Mouse (Mus musculus): Measurements from ENCODE around the gene Eef1akmt3. TPM values are rescaled to one million over a fixed set of nuclear protein-coding genes. Genes with fewer than 3 reads are reported as not detected.

Eef1akmt3 gene
- polyA plus RNA-seq (2016; fragmentation: Nextera tagmentation; extraction: Ambion mirVana), result 0.18 and 0.23 TPM in 2 replicates

- H3K9me3 ChIP-seq, result no peaks in the 10 kb centered on the region
- no peak for DNase-seq (ENCODE audit: low spot score)
- 0% methylated on average over 28 of the region's 28 CpGs for WGBS
- H3K27me3 ChIP-seq (ENCODE audit: insufficient read depth, poor library complexity, severe bottlenecking), result peaks cover 32% of the 10 kb centered on the region
- H3K4me3 ChIP-seq, result peak within 1 kb of the TSS; percentile 98
- H3K27ac ChIP-seq, result peak within 1 kb of the TSS; percentile 97
- peaks cover 28% of the 10 kb centered on the region for H3K36me3 ChIP-seq
- H3K4me1 ChIP-seq, result peaks cover 25% of the 10 kb centered on the region
Observed at GRCm38 (mm10) chr10:127041274-127041766, at the start of gene Eef1akmt3, which contains the start of gene Mettl1. Eef1akmt3 (minus strand) TSS chr10:127041513. Mettl1 (plus strand) TSS chr10:127041414.

GRCm38 (mm10) chr10:127090560-127091411 lies 49.5 kb upstream of the Eef1akmt3 start:
- WGBS, result 9% methylated on average over 57 of the region's 57 CpGs
- peak overlapping the region; percentile 39 for H3K4me3 ChIP-seq
- H3K9me3 ChIP-seq, result no peaks in the 10 kb centered on the region
- H3K4me1 ChIP-seq, result peaks cover 30% of the 10 kb centered on the region
- no peak for DNase-seq (ENCODE audit: low spot score)
- peaks cover 76% of the 10 kb centered on the region for H3K27me3 ChIP-seq (ENCODE audit: insufficient read depth, poor library complexity, severe bottlenecking)
- H3K36me3 ChIP-seq, result peaks cover 3% of the 10 kb centered on the region
- H3K27ac ChIP-seq, result no peak overlapping the region

- Histone ChIP-seq H3K9me3 (no peaks in the 10 kb centered on the region), H3K4me1 (peaks cover 27% of the 10 kb centered on the region), H3K36me3 (no peaks in the 10 kb centered on the region), H3K4me3 (no peak overlapping the region), H3K27ac (no peak overlapping the region), H3K27me3 (ENCODE audit: insufficient read depth, poor library complexity, severe bottlenecking) (peaks cover 81% of the 10 kb centered on the region)
- DNase-seq (ENCODE audit: low spot score), result no peak
- WGBS, result 61% methylated on average over 6 of the region's 6 CpGs
Observed at GRCm38 (mm10) chr10:127085633-127086032, 44.3 kb upstream of the Eef1akmt3 start.

- Histone ChIP-seq H3K9me3 (no peaks in the 10 kb centered on the region), H3K4me1 (peaks cover 32% of the 10 kb centered on the region), H3K36me3 (no peaks in the 10 kb centered on the region), H3K27me3 (ENCODE audit: insufficient read depth, poor library complexity, severe bottlenecking) (peaks cover 81% of the 10 kb centered on the region), H3K27ac (no peak overlapping the region), H3K4me3 (no peak overlapping the region)
- DNase-seq (ENCODE audit: low spot score), result no peak
- WGBS, result 76% methylated on average over 9 of the region's 9 CpGs
Observed at GRCm38 (mm10) chr10:127085052-127085451, 43.7 kb upstream of the Eef1akmt3 start.

GRCm38 (mm10) chr10:127083915-127084306 lies 42.6 kb upstream of the Eef1akmt3 start:
- no peak for DNase-seq (ENCODE audit: low spot score)
- Histone ChIP-seq H3K27ac (0 out of 2 replicates have a peak overlapping the region, but pooled peaks have one; percentile 23), H3K4me3 (no peak overlapping the region), H3K27me3 (ENCODE audit: insufficient read depth, poor library complexity, severe bottlenecking) (peaks cover 81% of the 10 kb centered on the region), H3K36me3 (no peaks in the 10 kb centered on the region), H3K4me1 (peaks cover 43% of the 10 kb centered on the region), H3K9me3 (no peaks in the 10 kb centered on the region)
- WGBS, result 50% methylated on average over 5 of the region's 5 CpGs

- no peak overlapping the region for H3K4me3 ChIP-seq
- H3K9me3 ChIP-seq, result no peaks in the 10 kb centered on the region
- whole genome bisulfite sequencing, result 26% methylated on average over 8 of the region's 8 CpGs
- H3K36me3 ChIP-seq, result no peaks in the 10 kb centered on the region
- H3K27ac ChIP-seq, result 0 out of 2 replicates have a peak overlapping the region, but pooled peaks have one; percentile 23
- H3K27me3 ChIP-seq (ENCODE audit: insufficient read depth, poor library complexity, severe bottlenecking), result peaks cover 81% of the 10 kb centered on the region
- peaks cover 48% of the 10 kb centered on the region for H3K4me1 ChIP-seq
- DNase-seq (ENCODE audit: low spot score), result no peak
Observed at GRCm38 (mm10) chr10:127083292-127083914, 42.1 kb upstream of the Eef1akmt3 start.

- 24% methylated on average over 8 of the region's 8 CpGs for WGBS
- DNase-seq (ENCODE audit: low spot score), result no peak
- H3K27me3 ChIP-seq (ENCODE audit: insufficient read depth, poor library complexity, severe bottlenecking), result peaks cover 82% of the 10 kb centered on the region
Observed at GRCm38 (mm10) chr10:127081996-127082620, 40.8 kb upstream of the Eef1akmt3 start.

GRCm38 (mm10) chr10:127080901-127081780 lies 39.8 kb upstream of the Eef1akmt3 start:
- Histone ChIP-seq H3K4me1 (peaks cover 51% of the 10 kb centered on the region), H3K27ac (no peak overlapping the region), H3K4me3 (peak overlapping the region; percentile 59), H3K9me3 (no peaks in the 10 kb centered on the region), H3K36me3 (no peaks in the 10 kb centered on the region), H3K27me3 (ENCODE audit: insufficient read depth, poor library complexity, severe bottlenecking) (peaks cover 87% of the 10 kb centered on the region)
- WGBS, result 3% methylated on average over 48 of the region's 48 CpGs
- DNase-seq (ENCODE audit: low spot score), result no peak

More at GRCm38 (mm10) chr10:127081996-127082620, 40.8 kb upstream of the Eef1akmt3 start:
- Histone ChIP-seq H3K4me1 (peaks cover 51% of the 10 kb centered on the region), H3K27ac (no peak overlapping the region), H3K4me3 (peak overlapping the region; percentile 59; the same call in 1 of the 2 replicates), H3K9me3 (no peaks in the 10 kb centered on the region), H3K36me3 (no peaks in the 10 kb centered on the region)

- Histone ChIP-seq H3K9me3 (no peaks in the 10 kb centered on the region), H3K4me1 (peaks cover 51% of the 10 kb centered on the region), H3K27me3 (ENCODE audit: insufficient read depth, poor library complexity, severe bottlenecking) (peaks cover 98% of the 10 kb centered on the region), H3K4me3 (peak overlapping the region; percentile 59), H3K27ac (no peak overlapping the region), H3K36me3 (no peaks in the 10 kb centered on the region)
- WGBS, result 2% methylated on average over 67 of the region's 70 CpGs
- DNase-seq (ENCODE audit: low spot score), result no peak
Observed at GRCm38 (mm10) chr10:127079665-127080391, 38.5 kb upstream of the Eef1akmt3 start.

- Histone ChIP-seq H3K36me3 (no peaks in the 10 kb centered on the region), H3K27me3 (ENCODE audit: insufficient read depth, poor library complexity, severe bottlenecking) (peaks cover 92% of the 10 kb centered on the region), H3K27ac (peak overlapping the region; percentile 67), H3K4me1 (peaks cover 51% of the 10 kb centered on the region), H3K4me3 (peak overlapping the region; percentile 59), H3K9me3 (no peaks in the 10 kb centered on the region)
- under 1% methylated on average over 47 of the region's 49 CpGs for WGBS
- DNase-seq (ENCODE audit: low spot score), result no peak
Observed at GRCm38 (mm10) chr10:127078677-127079575, 37.6 kb upstream of the Eef1akmt3 start.

Data from heart, embryonic 10.5 days (tissue).